Mouse (Mus musculus): ENCODE data around the gene 1190005I06Rik.
A peak's percentile ranks its signal among the peaks of the same experiment; 100 is the strongest.

1190005I06Rik gene

DNA sequence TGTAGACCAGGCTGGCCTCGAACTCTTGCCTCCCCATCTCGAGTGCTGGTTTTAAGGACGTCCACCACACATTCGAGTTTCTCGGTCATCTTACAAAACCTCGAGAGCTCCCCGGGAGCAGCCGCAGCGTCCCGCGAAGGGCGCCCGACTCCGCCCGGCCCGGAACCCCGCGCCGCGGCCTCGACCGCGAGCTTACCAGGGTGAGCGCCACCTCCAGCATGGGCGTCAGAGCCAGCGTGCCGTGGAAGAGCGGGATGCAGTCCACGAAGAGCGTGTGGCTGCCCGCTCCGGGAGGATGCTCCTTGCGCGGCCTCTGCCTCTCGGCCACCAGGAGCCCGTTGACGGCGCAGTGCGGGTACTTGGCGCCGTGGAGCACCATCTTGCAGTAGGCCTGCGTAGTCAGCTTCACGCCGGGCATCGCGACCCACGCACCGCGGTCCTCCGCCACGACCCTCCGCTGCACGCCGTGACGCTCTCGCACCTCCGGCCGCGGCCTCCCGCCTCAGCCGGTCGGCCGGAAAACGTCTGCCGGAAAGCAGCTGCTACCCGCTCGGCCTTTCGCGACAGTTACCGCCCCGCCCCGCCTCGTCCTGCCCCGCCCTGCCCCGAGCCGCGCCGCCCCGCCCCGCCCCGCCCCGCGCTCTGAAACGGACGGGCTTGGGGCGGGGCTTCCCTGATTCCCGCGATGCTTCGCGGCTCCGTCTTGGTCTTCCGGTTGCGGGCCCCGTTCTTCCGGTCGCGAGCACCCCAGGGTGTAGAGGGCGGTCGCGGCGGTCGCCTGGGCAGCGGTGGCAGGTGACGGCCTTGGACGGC is 20.3 kb upstream of the 1190005I06Rik start, which contains the start of the genes Gm27021 and Cox4i1:
TSS of gene Gm27021 (minus strand) at position 519 of the 813 bp plus-strand sequence.
TSS of gene Cox4i1 (plus strand) at position 662 of the 813 bp plus-strand sequence.
- DNase-seq (ENCODE audit: low read depth, low spot score) = peak; percentile 92

DNA sequence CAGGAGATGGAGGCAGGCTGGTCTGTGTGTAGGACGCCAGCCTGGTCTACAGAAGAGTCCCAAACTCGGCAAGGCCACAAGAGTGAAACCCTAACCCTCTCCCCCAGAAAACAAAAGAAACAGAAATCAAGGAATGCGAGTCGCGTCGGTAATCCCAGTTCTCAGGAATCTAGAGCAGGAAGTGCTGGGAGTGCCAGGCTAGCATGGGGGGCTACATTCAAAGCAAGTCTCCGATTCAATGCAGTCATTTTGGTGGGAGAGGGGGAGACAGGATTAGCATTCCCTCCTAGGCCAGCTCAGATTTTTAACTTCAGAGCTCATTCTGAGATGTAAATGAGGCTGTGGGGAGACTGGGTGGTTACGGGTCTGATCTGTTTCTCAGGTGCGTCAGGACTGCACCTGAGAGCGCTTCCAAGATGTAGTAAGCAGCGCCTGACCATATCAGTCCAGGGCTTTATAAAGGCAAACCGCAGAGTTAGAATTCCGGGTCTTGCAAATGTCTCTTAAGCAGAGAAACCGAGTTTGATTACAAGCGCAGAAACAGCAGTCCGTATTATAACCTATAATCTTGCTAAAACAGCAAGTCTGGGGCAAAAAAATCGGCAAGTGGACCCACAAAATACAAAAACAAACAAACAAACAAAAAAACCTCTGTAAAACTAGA is 19.5 kb upstream of the 1190005I06Rik start:
- DNase-seq (ENCODE audit: low read depth, low spot score) = no peak

- DNase-seq (ENCODE audit: low read depth, low spot score) = no peak
Observed at GRCm38 (mm10) chr8:120665726-120666455, 18.5 kb upstream of the 1190005I06Rik start.

GRCm38 (mm10) chr8:120664566-120664965 is 17.1 kb upstream of the 1190005I06Rik start:
- DNase-seq (ENCODE audit: low read depth, low spot score) = no peak

- DNase-seq (ENCODE audit: low read depth, low spot score) = no peak
Observed at GRCm38 (mm10) chr8:120657415-120657814, 10.0 kb upstream of the 1190005I06Rik start.

DNA sequence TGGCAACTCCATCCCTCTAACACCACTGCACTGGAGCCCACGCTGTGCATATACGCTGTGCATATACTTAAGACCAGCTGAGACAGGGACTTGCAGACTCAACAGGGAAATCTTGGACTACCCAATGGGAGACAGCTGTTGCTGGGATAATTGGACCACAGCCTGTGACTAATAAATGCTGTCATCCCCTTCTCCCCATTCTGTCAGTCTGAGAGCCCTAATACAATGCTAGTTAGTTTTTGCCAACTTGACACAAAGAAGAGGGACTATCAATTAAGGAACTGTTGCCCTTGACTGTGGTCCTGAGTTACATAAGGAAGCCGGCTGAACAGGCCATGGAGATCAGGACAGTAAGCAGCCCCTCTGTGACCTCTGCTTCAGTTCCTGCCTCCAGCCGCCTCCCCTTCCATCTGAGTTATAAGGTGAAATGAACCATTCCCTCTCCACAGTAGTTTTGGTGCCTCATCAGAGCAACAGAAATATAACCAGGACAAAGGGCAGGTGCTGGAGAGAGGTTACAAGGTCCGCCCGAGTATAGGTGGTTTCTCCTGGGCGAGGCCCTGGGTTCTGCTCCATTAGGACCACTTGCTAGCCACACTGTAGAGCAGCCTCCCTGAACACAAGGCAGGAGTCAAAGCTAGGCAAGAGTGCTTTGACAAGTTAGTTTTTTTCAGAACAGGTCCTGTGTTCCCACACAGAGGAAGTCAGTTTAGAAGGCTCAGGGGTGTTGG is 9.1 kb upstream of the 1190005I06Rik start:
- DNase-seq (ENCODE audit: low read depth, low spot score) = no peak

DNA sequence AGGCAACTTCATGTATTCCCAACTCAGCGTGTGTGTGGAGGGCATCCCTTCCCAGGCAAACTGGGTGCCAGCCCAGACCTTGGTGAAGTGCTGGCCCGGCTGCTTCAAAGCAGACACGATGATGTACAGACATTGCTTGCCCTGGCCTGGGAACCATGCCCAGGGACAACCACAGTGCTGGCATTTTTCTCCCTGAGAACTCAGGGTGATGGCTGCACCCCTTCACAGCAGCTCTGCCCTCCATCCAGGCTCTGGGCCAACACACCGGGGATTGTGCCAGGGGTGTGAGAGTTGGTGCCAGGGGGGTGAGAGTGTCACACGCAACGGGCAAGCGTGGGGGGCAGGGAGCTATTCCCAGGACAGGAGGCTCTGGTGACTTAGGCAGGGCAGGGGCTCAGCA is 2.8 kb downstream of the 1190005I06Rik start:
- DNase-seq (ENCODE audit: low read depth, low spot score) = no peak

GRCm38 (mm10) chr8:120642031-120642662 is 5.3 kb downstream of the 1190005I06Rik start:
- peak; percentile 25 for DNase-seq (ENCODE audit: low read depth, low spot score)

DNA sequence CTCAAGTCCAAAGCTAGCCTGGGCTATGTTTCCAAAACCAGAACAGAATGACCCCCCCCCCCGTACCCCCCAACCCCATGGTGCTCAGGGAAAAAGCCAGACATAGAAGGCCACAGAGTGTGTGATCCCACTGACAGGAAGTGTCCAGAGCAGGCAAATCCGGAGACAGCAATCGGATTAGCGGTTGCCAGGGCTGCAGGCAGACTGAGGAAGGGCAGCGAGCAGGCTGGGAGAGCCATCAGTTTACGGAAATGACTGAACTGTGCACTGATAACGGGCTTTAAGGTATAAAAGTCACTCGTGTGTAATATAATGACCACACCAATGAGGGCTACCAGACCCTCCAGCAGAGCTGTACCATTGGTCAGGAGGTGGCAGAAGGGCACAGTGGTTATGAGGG is 6.2 kb downstream of the 1190005I06Rik start:
- no peak for DNase-seq (ENCODE audit: low read depth, low spot score)

GRCm38 (mm10) chr8:120634329-120634839 is 13.0 kb downstream of the 1190005I06Rik start:
- peak; percentile 34 for DNase-seq (ENCODE audit: low read depth, low spot score)

DNA sequence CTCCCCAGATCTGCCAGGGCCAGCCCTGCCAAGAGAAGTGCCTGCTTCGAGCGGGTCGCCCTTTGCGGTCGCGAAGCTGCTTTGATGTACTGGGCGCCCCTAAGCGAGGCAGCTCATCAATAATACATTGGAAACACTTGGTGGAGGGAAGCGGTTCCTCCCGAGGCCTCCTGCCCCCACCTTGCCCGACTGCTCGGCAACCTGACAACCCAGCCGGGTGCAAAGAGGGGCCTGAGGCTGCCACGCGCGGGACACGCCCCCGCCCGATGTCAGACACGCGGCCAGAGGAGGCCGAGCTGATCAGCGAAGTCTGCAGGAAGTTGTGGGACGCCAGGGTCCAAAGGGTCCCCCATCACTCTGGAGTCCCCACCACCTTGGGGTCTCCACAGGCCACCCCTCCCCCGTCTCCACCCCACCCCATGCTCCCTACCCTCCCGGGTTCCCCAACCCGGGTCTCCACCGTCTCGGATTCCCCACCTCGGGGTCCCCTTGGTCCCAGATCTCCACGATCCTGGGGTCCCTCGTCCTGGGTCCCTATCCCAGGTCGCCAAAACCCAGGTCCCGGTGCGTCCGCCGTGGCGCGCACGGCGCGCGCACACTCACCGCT is 13.7 kb downstream of the 1190005I06Rik start:
- DNase-seq (ENCODE audit: low read depth, low spot score) = no peak

DNA sequence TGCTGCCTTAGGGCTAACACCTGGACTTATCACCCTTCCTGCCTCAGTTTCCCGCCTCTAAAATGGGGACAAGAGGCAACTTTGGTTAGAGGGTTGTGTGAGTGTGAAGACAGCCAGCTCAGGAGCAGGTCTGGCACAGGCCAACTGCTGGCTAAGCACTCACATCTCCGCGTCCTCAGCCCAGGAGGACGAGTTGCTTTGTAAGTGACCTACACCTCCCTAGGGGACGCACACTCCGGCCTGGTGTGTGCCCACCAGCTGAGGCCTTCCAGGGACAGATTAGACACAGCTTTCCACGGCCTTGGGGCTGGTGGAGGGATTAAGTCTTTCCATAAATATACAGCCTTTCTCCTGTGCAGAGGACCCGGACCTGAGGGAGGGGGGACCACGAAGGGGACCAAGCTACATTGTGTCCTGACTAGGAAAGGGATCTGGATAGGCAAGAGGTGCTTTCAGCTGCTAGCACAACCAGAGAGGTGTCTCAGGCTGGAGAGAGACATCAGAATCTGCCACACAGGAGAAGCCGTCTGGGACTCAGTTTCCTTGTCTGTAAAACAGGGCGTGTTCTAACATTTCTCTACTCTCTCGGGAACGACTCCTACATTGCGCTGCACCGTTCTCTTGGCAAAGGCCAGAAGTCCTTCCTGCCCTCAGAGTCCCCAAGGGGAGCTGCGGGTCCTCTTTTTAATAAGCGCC is 14.3 kb downstream of the 1190005I06Rik start:
- DNase-seq (ENCODE audit: low read depth, low spot score) = no peak

DNA sequence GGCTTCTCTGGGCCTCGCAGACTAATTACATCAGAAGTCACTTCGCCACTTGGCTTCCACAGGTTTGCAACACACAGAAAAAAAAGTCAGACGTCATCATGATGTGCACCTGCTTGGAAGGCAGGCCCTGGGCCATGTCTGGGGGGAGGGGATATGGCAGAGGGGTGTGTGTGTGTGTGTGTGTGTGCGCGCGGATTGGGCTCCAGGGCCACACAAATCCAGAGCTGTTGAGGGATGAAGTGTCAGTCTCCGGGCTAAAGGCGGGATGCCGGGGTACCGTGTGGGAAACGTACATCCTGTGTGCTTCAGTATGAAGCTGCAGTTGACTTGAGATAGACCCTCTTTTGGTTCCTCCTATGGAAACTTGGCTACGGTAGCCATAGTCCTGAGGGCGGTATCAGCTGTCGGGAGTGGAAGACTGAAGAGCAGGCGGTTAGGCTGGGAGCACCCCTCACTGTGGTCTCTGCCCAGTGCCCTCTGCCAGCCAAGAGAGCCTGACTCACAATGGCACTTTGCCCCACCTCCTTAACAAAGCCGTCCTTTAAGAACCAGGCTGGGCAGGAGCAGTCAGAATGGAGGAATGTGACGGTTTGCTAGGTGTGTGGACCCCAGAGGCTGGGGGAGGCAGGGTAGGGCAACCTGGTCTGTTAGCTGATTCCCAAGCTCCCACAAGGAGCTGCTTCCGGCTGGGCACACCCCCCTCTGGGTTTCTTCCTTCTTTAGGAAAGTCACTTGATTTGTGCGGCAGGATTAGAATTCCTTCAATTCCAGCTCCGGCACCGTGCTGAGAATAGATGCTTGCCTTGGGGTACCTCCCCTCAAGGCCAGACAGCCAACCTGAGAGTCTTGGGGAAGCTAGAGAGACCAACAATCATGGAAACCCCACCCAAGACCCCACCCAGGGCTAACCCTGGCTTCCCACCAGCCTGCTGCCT is 15.7 kb downstream of the 1190005I06Rik start:
- DNase-seq (ENCODE audit: low read depth, low spot score) = no peak

DNA sequence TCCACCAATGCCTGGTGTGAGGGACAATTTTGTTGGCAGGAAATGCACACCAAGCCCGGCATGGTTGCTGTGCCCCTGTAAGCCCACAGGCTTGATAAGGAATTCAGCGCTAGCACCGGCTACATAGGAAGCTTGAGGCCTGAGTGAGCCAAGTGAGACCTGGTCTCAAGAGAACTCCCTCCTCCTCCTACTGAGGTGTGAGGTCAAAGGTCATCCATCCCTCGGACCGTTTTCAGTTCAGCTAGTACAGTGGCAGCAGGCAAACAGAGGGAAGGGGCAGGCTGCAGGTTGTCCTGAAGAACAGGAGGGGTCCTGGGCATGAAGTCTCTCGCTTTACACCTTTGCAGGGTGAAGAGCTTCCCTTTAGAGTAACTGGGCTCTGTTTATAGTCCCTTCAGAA is 16.6 kb downstream of the 1190005I06Rik start:
- DNase-seq (ENCODE audit: low read depth, low spot score) = no peak

GRCm38 (mm10) chr8:120630031-120630430 is 17.4 kb downstream of the 1190005I06Rik start:
- DNase-seq (ENCODE audit: low read depth, low spot score) = no peak

DNA sequence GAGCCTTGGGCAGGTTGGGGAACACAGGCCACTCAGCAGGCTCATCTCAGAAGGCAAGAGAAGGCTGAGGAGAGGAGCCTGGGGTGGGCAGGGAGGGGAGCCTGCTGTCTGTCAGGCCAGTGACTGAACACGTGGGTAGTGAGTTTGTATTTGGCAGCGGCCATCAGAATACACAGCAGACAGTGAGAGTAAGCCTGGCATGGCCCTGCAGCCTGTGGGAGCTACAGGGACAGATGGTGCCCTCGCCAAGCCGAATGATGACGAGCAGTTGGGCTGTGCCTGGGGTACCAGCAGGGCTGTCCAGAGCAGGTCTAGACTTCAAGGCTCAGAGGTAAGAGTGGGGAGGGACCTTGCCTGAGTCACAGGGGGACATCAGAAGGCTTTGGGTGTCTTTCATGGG is 20.1 kb downstream of the 1190005I06Rik start:
- DNase-seq (ENCODE audit: low read depth, low spot score) = no peak

GRCm38 (mm10) chr8:120626461-120626860 is 21.0 kb downstream of the 1190005I06Rik start:
- DNase-seq (ENCODE audit: low read depth, low spot score) = no peak

DNA sequence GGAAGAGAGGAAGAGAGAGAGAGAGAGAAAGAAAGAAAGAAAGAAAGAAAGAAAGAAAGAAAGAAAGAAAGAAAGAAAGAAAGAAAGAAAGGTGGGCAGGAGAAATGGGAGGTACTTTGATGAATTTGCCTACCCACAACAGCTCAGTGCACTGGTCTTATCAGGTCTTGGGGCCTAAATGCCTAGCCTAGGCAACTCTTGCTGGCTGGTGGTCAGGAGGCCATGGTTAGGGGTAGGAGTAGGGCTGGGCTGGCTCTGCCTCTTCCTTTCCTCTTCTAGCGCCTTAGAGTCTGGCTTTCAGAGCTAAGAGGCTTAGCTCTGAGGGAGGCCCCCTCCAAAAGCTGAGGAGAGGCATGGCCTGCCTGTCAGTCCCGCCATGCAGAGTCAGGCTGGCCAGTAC is 23.8 kb downstream of the 1190005I06Rik start:
- DNase-seq (ENCODE audit: low read depth, low spot score) = no peak

DNA sequence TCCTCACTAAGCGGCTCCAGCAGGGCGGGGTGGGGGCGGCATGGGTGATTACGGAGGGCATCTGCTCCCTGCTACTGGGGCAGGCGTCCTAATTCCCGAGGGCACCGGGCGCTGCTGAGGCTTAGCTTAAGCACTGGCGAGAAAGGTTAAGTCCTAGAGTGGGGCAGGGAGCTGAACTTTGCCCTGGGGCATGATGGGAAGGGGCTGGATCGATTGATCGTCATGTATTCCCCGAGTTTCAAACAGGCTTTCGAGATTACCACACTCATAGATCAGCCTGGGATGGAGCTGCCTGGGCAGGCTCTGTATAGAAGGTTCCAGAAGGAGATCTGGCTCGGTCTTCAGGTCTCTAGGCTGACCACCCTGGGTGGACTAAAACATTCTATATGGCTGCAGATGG is 25.3 kb downstream of the 1190005I06Rik start:
- no peak for DNase-seq (ENCODE audit: low read depth, low spot score)
